Mouse (Mus musculus) liver, embryonic 15.5 days (tissue): ENCODE measurements around the gene Gadl1. TPM values are rescaled to one million over a fixed set of nuclear protein-coding genes. Genes with fewer than 3 reads are reported as not detected.

Experiments used
- ATAC-seq: fragments of 200-750 bp; cut with Nextera tagmentation; 2 replicates; pipeline ENCODE4 v1.8.0; 2017; ENCODE audit warnings: moderate number of reproducible peaks, mild to moderate bottlenecking, moderate library complexity; ENCODE audit not compliant: insufficient read depth
- H3K27ac ChIP-seq: fragments of 300-500 bp; sonication (generic); replicated peaks from 2 replicates; pipeline ENCODE4 v1.5.1; 2015; ENCODE audit warnings: mild to moderate bottlenecking, inconsistent platforms
- H3K27me3 ChIP-seq: fragments of 300-500 bp; sonication (generic); 2 replicates; pipeline ENCODE4 v1.6.1; 2015; ENCODE audit warnings: mild to moderate bottlenecking, inconsistent platforms
- H3K36me3 ChIP-seq: fragments of 300-500 bp; sonication (generic); replicated peaks from 2 replicates; pipeline ENCODE4 v1.6.1; 2015; ENCODE audit warnings: moderate library complexity, mild to moderate bottlenecking, inconsistent platforms
- H3K4me1 ChIP-seq: fragments of 300-500 bp; sonication (generic); replicated peaks from 2 replicates; pipeline ENCODE4 v1.6.1; 2015; ENCODE audit warnings: inconsistent platforms
- H3K4me2 ChIP-seq: fragments of 300-500 bp; sonication (generic); 2 replicates; pipeline ENCODE4 v1.6.1; 2015; ENCODE audit warnings: moderate library complexity, mild to moderate bottlenecking, inconsistent platforms
- H3K4me3 ChIP-seq: fragments of 300-500 bp; sonication (generic); replicated peaks from 2 replicates; pipeline ENCODE4 v1.5.1; 2015; ENCODE audit warnings: mild to moderate bottlenecking, inconsistent platforms
- H3K9ac ChIP-seq: fragments of 300-500 bp; sonication (generic); 2 replicates; pipeline ENCODE4 v1.6.1; 2015; ENCODE audit warnings: moderate library complexity, mild to moderate bottlenecking, inconsistent platforms
- H3K9me3 ChIP-seq: fragments of 300-500 bp; sonication (generic); replicated peaks from 2 replicates; pipeline ENCODE4 v1.6.1; 2016; ENCODE audit warnings: inconsistent platforms
- WGBS: fragments of 180-500 bp; shearing (Covaris S2); methylation state at CpG from one replicate; pipeline ENCODE4 v1.1.7; 2015; ENCODE audit warnings: mixed read lengths; ENCODE audit not compliant: insufficient replicate concordance; 5-methylcytosine and 5-hydroxymethylcytosine counted together
- polyA plus RNA-seq: library from polyadenylated mRNA; unstranded; fragments of >200 nt; fragmentation: Nextera tagmentation; extraction: Ambion mirVana; gene quantifications from 2 replicates; pipeline ENCODE4 v1.2.1, GENCODE M21; 2015

The Gadl1 gene
- polyA plus RNA-seq, 1 experiment from 2014 or later = 0.35 TPM

DNA sequence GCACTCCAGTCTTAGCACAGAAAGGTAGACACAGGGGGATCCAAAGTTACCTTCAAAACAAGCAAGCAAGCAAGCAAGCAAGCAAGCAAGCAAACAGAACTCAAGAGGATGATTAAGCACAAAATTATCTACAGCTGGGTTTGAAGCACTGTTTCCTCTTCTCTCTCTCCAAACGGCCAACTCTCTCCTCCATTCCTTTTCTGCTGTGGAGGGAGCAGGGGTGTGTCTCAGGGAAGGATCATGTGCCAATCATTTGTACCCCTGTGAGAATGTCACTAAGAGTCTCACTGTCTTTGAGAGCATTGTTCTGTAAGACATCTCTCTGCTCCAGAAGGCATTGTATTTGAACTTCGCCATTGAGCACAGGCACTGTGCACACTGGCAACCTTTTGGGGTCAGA lies 27.1 kb downstream of the Gadl1 start:
- H3K4me3 ChIP-seq = no peak overlapping the region
- H3K4me1 ChIP-seq = no peaks in the 10 kb centered on the region
- H3K36me3 ChIP-seq = no peaks in the 10 kb centered on the region
- no peak for ATAC-seq
- H3K9me3 ChIP-seq = no peaks in the 10 kb centered on the region
- no peak overlapping the region for H3K4me2 ChIP-seq
- no peaks in the 10 kb centered on the region for H3K27me3 ChIP-seq
- H3K27ac ChIP-seq = no peak overlapping the region
- H3K9ac ChIP-seq = no peak overlapping the region
- WGBS = 31% methylated on average over 2 of the region's 2 CpGs

GRCm38 (mm10) chr9:115937915-115938314 lies 28.7 kb downstream of the Gadl1 start:
- no peak overlapping the region for H3K4me3 ChIP-seq

DNA sequence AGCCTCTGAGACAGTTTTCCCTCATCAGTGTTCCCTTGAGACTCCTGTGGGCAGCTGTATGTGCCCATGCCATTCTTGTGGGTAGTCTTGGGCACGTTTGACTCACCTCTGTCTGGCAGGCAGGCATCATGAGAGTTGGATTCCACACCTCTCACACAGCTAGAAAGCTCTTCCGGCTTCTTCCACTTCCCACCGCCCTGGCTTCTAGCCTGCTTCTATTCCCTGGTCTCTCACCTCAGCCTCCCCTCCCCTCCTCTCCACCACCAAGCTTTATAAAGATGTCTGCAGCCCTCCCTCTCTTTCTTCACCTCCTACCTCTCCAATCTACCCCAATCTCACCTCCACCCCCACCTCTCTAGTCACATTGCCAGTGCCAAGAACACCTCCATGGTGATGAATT lies 30.2 kb downstream of the Gadl1 start:
- H3K4me1 ChIP-seq = no peaks in the 10 kb centered on the region
- no peaks in the 10 kb centered on the region for H3K36me3 ChIP-seq
- no peak overlapping the region for H3K4me3 ChIP-seq
- no peaks in the 10 kb centered on the region for H3K27me3 ChIP-seq
- no peaks in the 10 kb centered on the region for H3K9me3 ChIP-seq
- no peak for ATAC-seq
- no peak overlapping the region for H3K27ac ChIP-seq
- H3K4me2 ChIP-seq = no peak overlapping the region
- 56% methylated on average over 3 of the region's 3 CpGs for WGBS
- no peak overlapping the region for H3K9ac ChIP-seq

More at GRCm38 (mm10) chr9:115937915-115938314, 28.7 kb downstream of the Gadl1 start:
- WGBS = 79% methylated on average over 5 of the region's 5 CpGs
- no peak for ATAC-seq
- no peaks in the 10 kb centered on the region for H3K27me3 ChIP-seq
- H3K27ac ChIP-seq = no peak overlapping the region
- no peak overlapping the region for H3K9ac ChIP-seq
- H3K4me1 ChIP-seq = no peaks in the 10 kb centered on the region
- no peaks in the 10 kb centered on the region for H3K36me3 ChIP-seq
- no peak overlapping the region for H3K4me2 ChIP-seq
- H3K9me3 ChIP-seq = no peaks in the 10 kb centered on the region

DNA sequence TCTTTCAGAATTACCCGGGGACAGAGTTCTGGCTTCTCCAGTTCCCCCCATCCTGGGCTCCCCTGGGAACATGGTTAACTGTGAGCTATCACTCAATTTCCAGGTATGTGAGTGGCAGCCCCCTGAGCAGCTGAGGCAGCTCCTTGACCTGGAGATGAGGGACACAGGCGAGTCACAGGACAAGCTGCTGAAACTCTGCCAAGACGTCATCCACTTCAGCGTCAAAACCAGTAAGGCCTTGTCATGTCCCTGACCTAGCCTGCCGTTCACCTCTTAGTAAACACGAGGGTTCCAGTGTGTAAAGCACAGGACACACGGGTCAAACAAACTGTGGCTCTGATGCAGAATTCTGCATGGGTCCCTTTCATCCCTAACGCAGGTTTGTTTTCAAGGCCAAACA lies 31.9 kb downstream of the Gadl1 start:
- no peak overlapping the region for H3K4me2 ChIP-seq
- no peak overlapping the region for H3K4me3 ChIP-seq
- no peak for ATAC-seq
- WGBS = 58% methylated on average over 8 of the region's 8 CpGs
- no peaks in the 10 kb centered on the region for H3K4me1 ChIP-seq
- H3K9me3 ChIP-seq = no peaks in the 10 kb centered on the region
- no peaks in the 10 kb centered on the region for H3K36me3 ChIP-seq
- no peaks in the 10 kb centered on the region for H3K27me3 ChIP-seq
- H3K9ac ChIP-seq = no peak overlapping the region
- no peak overlapping the region for H3K27ac ChIP-seq

DNA sequence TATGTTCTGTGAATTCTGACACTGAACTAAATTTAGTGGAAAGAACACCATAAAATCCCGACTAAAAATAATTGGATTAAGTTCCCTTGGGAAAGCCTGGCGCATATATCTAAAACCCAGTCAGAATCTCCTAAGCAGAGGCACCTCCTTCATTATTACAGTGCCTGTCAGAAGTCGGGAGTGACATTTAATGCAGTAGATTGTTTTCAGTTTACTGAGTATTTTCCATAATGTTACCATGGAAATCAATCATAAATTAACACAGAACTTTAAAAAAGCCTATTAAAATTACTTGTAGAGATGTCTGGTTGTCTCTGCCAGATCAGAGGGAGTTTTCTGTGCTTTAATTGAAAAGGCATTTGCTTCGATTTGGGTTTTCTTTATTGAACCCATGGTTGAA lies 33.2 kb downstream of the Gadl1 start:
- H3K9ac ChIP-seq = no peak overlapping the region
- no peak overlapping the region for H3K27ac ChIP-seq
- H3K4me1 ChIP-seq = no peaks in the 10 kb centered on the region
- WGBS = 62% methylated on average over 4 of the region's 4 CpGs
- no peak for ATAC-seq
- H3K4me2 ChIP-seq = no peak overlapping the region
- H3K9me3 ChIP-seq = no peaks in the 10 kb centered on the region
- no peaks in the 10 kb centered on the region for H3K36me3 ChIP-seq
- no peaks in the 10 kb centered on the region for H3K27me3 ChIP-seq
- H3K4me3 ChIP-seq = no peak overlapping the region

GRCm38 (mm10) chr9:115942989-115943388 lies 33.7 kb downstream of the Gadl1 start:
- no peaks in the 10 kb centered on the region for H3K4me1 ChIP-seq
- no peaks in the 10 kb centered on the region for H3K9me3 ChIP-seq
- H3K9ac ChIP-seq = no peak overlapping the region
- H3K27ac ChIP-seq = no peak overlapping the region
- H3K4me2 ChIP-seq = no peak overlapping the region
- no peaks in the 10 kb centered on the region for H3K27me3 ChIP-seq
- 27% methylated on average over 7 of the region's 7 CpGs for WGBS
- H3K4me3 ChIP-seq = no peak overlapping the region
- ATAC-seq = no peak
- H3K36me3 ChIP-seq = no peaks in the 10 kb centered on the region

- Histone ChIP-seq H3K27ac (no peak overlapping the region), H3K4me3 (no peak overlapping the region), H3K9me3 (no peaks in the 10 kb centered on the region), H3K36me3 (no peaks in the 10 kb centered on the region), H3K4me2 (no peak overlapping the region), H3K9ac (no peak overlapping the region), H3K4me1 (no peaks in the 10 kb centered on the region), H3K27me3 (no peaks in the 10 kb centered on the region)
- 81% methylated on average over 10 of the region's 10 CpGs for WGBS
- no peak for ATAC-seq
Observed at GRCm38 (mm10) chr9:115943577-115944320, 34.5 kb downstream of the Gadl1 start.

GRCm38 (mm10) chr9:115965056-115965455 lies 55.8 kb downstream of the Gadl1 start:
- H3K27ac ChIP-seq = no peak overlapping the region
- H3K9me3 ChIP-seq = no peaks in the 10 kb centered on the region
- no peak overlapping the region for H3K4me2 ChIP-seq
- H3K4me3 ChIP-seq = no peak overlapping the region
- no peak for ATAC-seq
- 65% methylated on average over 7 of the region's 7 CpGs for WGBS
- H3K9ac ChIP-seq = no peak overlapping the region
- H3K4me1 ChIP-seq = no peaks in the 10 kb centered on the region
- H3K36me3 ChIP-seq = no peaks in the 10 kb centered on the region
- no peaks in the 10 kb centered on the region for H3K27me3 ChIP-seq

- Histone ChIP-seq H3K27ac (no peak overlapping the region), H3K9me3 (no peaks in the 10 kb centered on the region), H3K4me2 (no peak overlapping the region), H3K27me3 (no peaks in the 10 kb centered on the region), H3K4me1 (no peaks in the 10 kb centered on the region), H3K9ac (no peak overlapping the region), H3K4me3 (no peak overlapping the region), H3K36me3 (no peaks in the 10 kb centered on the region)
- no peak for ATAC-seq
- 61% methylated on average over 4 of the region's 4 CpGs for WGBS
Observed at GRCm38 (mm10) chr9:115966116-115966515, 56.9 kb downstream of the Gadl1 start.

GRCm38 (mm10) chr9:115966746-115967145 lies 57.5 kb downstream of the Gadl1 start:
- ATAC-seq = no peak
- Histone ChIP-seq H3K4me2 (no peak overlapping the region), H3K4me1 (no peaks in the 10 kb centered on the region), H3K4me3 (no peak overlapping the region), H3K9me3 (no peaks in the 10 kb centered on the region), H3K27ac (no peak overlapping the region), H3K27me3 (no peaks in the 10 kb centered on the region), H3K36me3 (no peaks in the 10 kb centered on the region), H3K9ac (no peak overlapping the region)
- WGBS = 63% methylated on average over 5 of the region's 5 CpGs

GRCm38 (mm10) chr9:115967638-115968037 lies 58.4 kb downstream of the Gadl1 start:
- Histone ChIP-seq H3K9ac (no peak overlapping the region), H3K36me3 (no peaks in the 10 kb centered on the region), H3K27ac (no peak overlapping the region), H3K4me1 (no peaks in the 10 kb centered on the region), H3K4me3 (no peak overlapping the region), H3K4me2 (no peak overlapping the region), H3K27me3 (no peaks in the 10 kb centered on the region), H3K9me3 (no peaks in the 10 kb centered on the region)
- no peak for ATAC-seq
- WGBS = 64% methylated on average over 5 of the region's 5 CpGs

DNA sequence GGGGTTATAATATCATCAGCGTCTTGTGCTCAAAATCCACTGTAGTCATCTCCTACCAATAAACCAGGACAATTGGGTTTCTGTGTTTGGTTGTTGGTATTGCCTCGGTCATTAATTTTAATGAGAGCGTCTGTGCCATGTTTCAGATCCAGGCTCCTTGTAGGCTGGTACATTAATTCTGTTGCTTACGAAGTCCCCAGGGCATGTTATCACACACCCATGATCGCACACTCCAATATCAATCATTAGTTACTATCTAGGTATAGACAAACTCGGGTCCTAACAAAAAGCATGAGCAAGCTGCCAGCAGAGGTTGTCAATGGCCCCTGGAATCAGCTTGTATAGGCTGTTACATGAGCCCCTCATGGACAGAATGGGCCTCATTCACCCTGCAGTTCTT lies 67.6 kb downstream of the Gadl1 start:
- WGBS = 67% methylated on average over 6 of the region's 6 CpGs
- no peak for ATAC-seq
- Histone ChIP-seq H3K27ac (no peak overlapping the region), H3K9me3 (0 out of 2 replicates have a peak, but pooled peaks cover 3% of the 10 kb centered on the region), H3K36me3 (no peaks in the 10 kb centered on the region), H3K4me2 (no peak overlapping the region), H3K4me3 (no peak overlapping the region), H3K9ac (no peak overlapping the region), H3K4me1 (no peaks in the 10 kb centered on the region), H3K27me3 (no peaks in the 10 kb centered on the region)
